Mouse (Mus musculus) forelimb bud, embryonic 11.5 days (tissue): ENCODE measurements around the gene Riiad1.

Experiments used
- DNase-seq: peaks from one replicate; pipeline ENCODE4 v3.0.0-alpha.2; 2012; ENCODE audit warnings: low read depth, low spot score

Gene Riiad1

GRCm38 (mm10) chr3:94480291-94480884, at the start of gene Riiad1:
Riiad1 (minus strand) TSS chr3:94480341.
- DNase-seq, result no peak

- no peak for DNase-seq
Measured at GRCm38 (mm10) chr3:94526731-94527130, 46.6 kb upstream of the Riiad1 start.

GRCm38 (mm10) chr3:94506664-94507063, 26.5 kb upstream of the Riiad1 start:
- DNase-seq, result peak; percentile 2

GRCm38 (mm10) chr3:94502243-94502642, 22.1 kb upstream of the Riiad1 start:
- peak; percentile 14 for DNase-seq

GRCm38 (mm10) chr3:94497162-94497561, 17.0 kb upstream of the Riiad1 start:
- no peak for DNase-seq

GRCm38 (mm10) chr3:94487581-94487980, 7.4 kb upstream of the Riiad1 start:
- no peak for DNase-seq

- DNase-seq, result no peak
Measured at GRCm38 (mm10) chr3:94485922-94486321, 5.8 kb upstream of the Riiad1 start.

GRCm38 (mm10) chr3:94483790-94484439, 3.8 kb upstream of the Riiad1 start:
- peak; percentile 70 for DNase-seq

GRCm38 (mm10) chr3:94482764-94483385, 2.7 kb upstream of the Riiad1 start:
- DNase-seq, result no peak

- no peak for DNase-seq
Measured at GRCm38 (mm10) chr3:94481429-94481828, 1.3 kb upstream of the Riiad1 start.

GRCm38 (mm10) chr3:94479564-94479963, 577 bp downstream of the Riiad1 start:
- peak; percentile 46 for DNase-seq

- no peak for DNase-seq
Measured at GRCm38 (mm10) chr3:94478591-94479169, 1.5 kb downstream of the Riiad1 start.

GRCm38 (mm10) chr3:94477981-94478422, 2.1 kb downstream of the Riiad1 start, which contains the start of gene Celf3:
Celf3 (plus strand) TSS chr3:94478295.
- no peak for DNase-seq

- no peak for DNase-seq
Measured at GRCm38 (mm10) chr3:94477444-94477843, 2.7 kb downstream of the Riiad1 start.

GRCm38 (mm10) chr3:94476301-94477035, 3.7 kb downstream of the Riiad1 start:
- DNase-seq, result peak; percentile 52

GRCm38 (mm10) chr3:94473567-94474232, 6.4 kb downstream of the Riiad1 start:
- no peak for DNase-seq

- DNase-seq, result no peak
Measured at GRCm38 (mm10) chr3:94473115-94473505, 7.0 kb downstream of the Riiad1 start.

GRCm38 (mm10) chr3:94472447-94473114, 7.6 kb downstream of the Riiad1 start:
- DNase-seq, result peak; percentile 74

- DNase-seq, result no peak
Measured at GRCm38 (mm10) chr3:94468931-94469330, 11.2 kb downstream of the Riiad1 start.

- DNase-seq, result no peak
Measured at GRCm38 (mm10) chr3:94465632-94466430, 14.3 kb downstream of the Riiad1 start.
